Mouse (Mus musculus) heart, embryonic 15.5 days (tissue): ENCODE data around the gene Pi16. TPM values are rescaled to one million over a fixed set of nuclear protein-coding genes. Genes with fewer than 3 reads are reported as not detected.

Experiments
- ATAC-seq: fragments of 200-750 bp; cut with Nextera tagmentation; replicated peaks from 2 replicates; pipeline ENCODE4 v1.8.0; 2017; ENCODE audit warnings: low read depth, moderate TSS enrichment; ENCODE audit not compliant: insufficient number of reproducible peaks, insufficient read depth, low FRiP score
- H3K27ac ChIP-seq: fragments of 300-500 bp; sonication (generic); 2 replicates; pipeline ENCODE4 v1.5.1; 2015; ENCODE audit warnings: mild to moderate bottlenecking, inconsistent platforms
- H3K27me3 ChIP-seq: fragments of 300-500 bp; sonication (generic); 2 replicates; pipeline ENCODE4 v1.6.1; 2015; ENCODE audit warnings: inconsistent platforms
- H3K36me3 ChIP-seq: fragments of 300-500 bp; sonication (generic); 2 replicates; pipeline ENCODE4 v1.6.1; 2015; ENCODE audit warnings: mild to moderate bottlenecking, inconsistent platforms
- H3K4me1 ChIP-seq: fragments of 300-500 bp; sonication (generic); replicated peaks from 2 replicates; pipeline ENCODE4 v1.6.1; 2015; ENCODE audit warnings: inconsistent platforms
- H3K4me2 ChIP-seq: fragments of 300-500 bp; sonication (generic); 2 replicates; pipeline ENCODE4 v1.6.1; 2015; ENCODE audit warnings: inconsistent platforms, mild to moderate bottlenecking, moderate library complexity
- H3K4me3 ChIP-seq: fragments of 300-500 bp; sonication (generic); 2 replicates; pipeline ENCODE4 v1.5.1; 2015; ENCODE audit warnings: mild to moderate bottlenecking, inconsistent platforms
- H3K9ac ChIP-seq: fragments of 300-500 bp; sonication (generic); 2 replicates; pipeline ENCODE4 v1.6.1; 2015; ENCODE audit warnings: mild to moderate bottlenecking, inconsistent platforms
- H3K9me3 ChIP-seq: fragments of 300-500 bp; sonication (generic); replicated peaks from 2 replicates; pipeline ENCODE4 v1.6.1; 2016; ENCODE audit warnings: inconsistent platforms
- WGBS: fragments of 180-500 bp; shearing (Covaris S2); methylation state at CpG from one replicate; pipeline ENCODE4 v1.1.7; 2015; ENCODE audit warnings: mixed read lengths; 5-methylcytosine and 5-hydroxymethylcytosine counted together
- polyA plus RNA-seq: library from polyadenylated mRNA; unstranded; fragments of >200 nt; fragmentation: Nextera tagmentation; extraction: Ambion mirVana; gene quantifications from 2 replicates; pipeline ENCODE4 v1.2.1, GENCODE M21; 2015

The Pi16 gene
- polyA plus RNA-seq, 1 experiment from 2014 or later, result 4.3 TPM

GRCm38 (mm10) chr17:29319476-29319875, 2.0 kb downstream of the Pi16 start:
- Histone ChIP-seq H3K27me3 (peaks cover 18% of the 10 kb centered on the region), H3K27ac (no peak overlapping the region)
- WGBS, result 81% methylated on average over 7 of the region's 7 CpGs

GRCm38 (mm10) chr17:29319881-29320639, 2.6 kb downstream of the Pi16 start:
- ATAC-seq, result no peak
- peaks cover 18% of the 10 kb centered on the region for H3K27me3 ChIP-seq
- no peak overlapping the region for H3K27ac ChIP-seq
- no peak overlapping the region for H3K4me3 ChIP-seq
- 54% methylated on average over 8 of the region's 8 CpGs for WGBS
- no peaks in the 10 kb centered on the region for H3K9me3 ChIP-seq
- H3K36me3 ChIP-seq, result no peaks in the 10 kb centered on the region
- H3K4me2 ChIP-seq, result no peak overlapping the region
- H3K4me1 ChIP-seq, result peaks cover 21% of the 10 kb centered on the region
- H3K9ac ChIP-seq, result no peak overlapping the region

More at GRCm38 (mm10) chr17:29319476-29319875, 2.0 kb downstream of the Pi16 start:
- no peak overlapping the region for H3K9ac ChIP-seq
- ATAC-seq, result no peak
- H3K9me3 ChIP-seq, result no peaks in the 10 kb centered on the region
- no peak overlapping the region for H3K4me3 ChIP-seq
- peaks cover 21% of the 10 kb centered on the region for H3K4me1 ChIP-seq
- H3K36me3 ChIP-seq, result no peaks in the 10 kb centered on the region
- H3K4me2 ChIP-seq, result no peak overlapping the region

- ATAC-seq, result no peak
- H3K9me3 ChIP-seq, result no peaks in the 10 kb centered on the region
- H3K4me2 ChIP-seq, result peak overlapping the region; percentile 40
- 32% methylated on average over 41 of the region's 41 CpGs for WGBS
- H3K36me3 ChIP-seq, result no peaks in the 10 kb centered on the region
- no peak overlapping the region for H3K27ac ChIP-seq
- H3K27me3 ChIP-seq, result peaks cover 31% of the 10 kb centered on the region
- no peak overlapping the region for H3K9ac ChIP-seq
- H3K4me3 ChIP-seq, result no peak overlapping the region; the same call in 1 of the 2 replicates
- peaks cover 25% of the 10 kb centered on the region for H3K4me1 ChIP-seq
These were observed 4.5 kb downstream of the Pi16 start for GRCm38 (mm10) chr17:29321765-29322602.

DNA sequence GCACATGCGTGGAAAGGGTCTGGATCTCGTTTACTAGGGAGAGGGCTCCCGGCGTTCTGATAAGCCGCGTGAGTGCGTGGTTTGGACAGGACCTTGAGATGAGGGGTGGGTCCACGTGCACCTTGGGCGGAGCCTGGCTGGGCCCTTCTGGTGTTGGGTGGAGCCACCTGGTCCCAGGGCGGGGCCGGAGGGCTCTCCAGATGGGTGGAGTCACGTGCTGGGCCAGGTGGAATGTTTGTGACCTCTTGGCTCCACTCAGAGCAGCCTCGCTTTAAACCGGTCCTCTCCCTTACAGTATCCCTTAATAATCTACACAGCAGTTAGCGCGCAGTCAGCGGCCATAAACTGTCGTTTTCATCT, 5.1 kb downstream of the Pi16 start:
- Histone ChIP-seq H3K4me1 (peaks cover 25% of the 10 kb centered on the region), H3K4me3 (no peak overlapping the region; the same call in 1 of the 2 replicates), H3K9me3 (no peaks in the 10 kb centered on the region), H3K27me3 (peaks cover 37% of the 10 kb centered on the region), H3K9ac (no peak overlapping the region), H3K36me3 (no peaks in the 10 kb centered on the region), H3K27ac (no peak overlapping the region), H3K4me2 (peak overlapping the region; percentile 40)
- WGBS, result 24% methylated on average over 18 of the region's 18 CpGs
- ATAC-seq, result 0 out of 2 replicates have a peak, but pooled peaks have one; percentile 50

- Histone ChIP-seq H3K9ac (no peak overlapping the region), H3K27ac (no peak overlapping the region), H3K4me2 (no peak overlapping the region), H3K27me3 (peaks cover 37% of the 10 kb centered on the region), H3K4me3 (no peak overlapping the region), H3K36me3 (no peaks in the 10 kb centered on the region), H3K9me3 (no peaks in the 10 kb centered on the region), H3K4me1 (peaks cover 25% of the 10 kb centered on the region)
- ATAC-seq, result no peak
- WGBS, result 80% methylated on average over 3 of the region's 3 CpGs
These were observed 6.1 kb downstream of the Pi16 start for GRCm38 (mm10) chr17:29323625-29324024.

GRCm38 (mm10) chr17:29325831-29326230, 8.4 kb downstream of the Pi16 start:
- no peaks in the 10 kb centered on the region for H3K9me3 ChIP-seq
- WGBS, result 74% methylated on average over 13 of the region's 13 CpGs
- H3K4me3 ChIP-seq, result no peak overlapping the region
- H3K27me3 ChIP-seq, result peaks cover 37% of the 10 kb centered on the region
- no peak overlapping the region for H3K9ac ChIP-seq
- no peak overlapping the region for H3K27ac ChIP-seq
- H3K36me3 ChIP-seq, result no peaks in the 10 kb centered on the region
- peaks cover 25% of the 10 kb centered on the region for H3K4me1 ChIP-seq
- no peak overlapping the region for H3K4me2 ChIP-seq
- ATAC-seq, result no peak

DNA sequence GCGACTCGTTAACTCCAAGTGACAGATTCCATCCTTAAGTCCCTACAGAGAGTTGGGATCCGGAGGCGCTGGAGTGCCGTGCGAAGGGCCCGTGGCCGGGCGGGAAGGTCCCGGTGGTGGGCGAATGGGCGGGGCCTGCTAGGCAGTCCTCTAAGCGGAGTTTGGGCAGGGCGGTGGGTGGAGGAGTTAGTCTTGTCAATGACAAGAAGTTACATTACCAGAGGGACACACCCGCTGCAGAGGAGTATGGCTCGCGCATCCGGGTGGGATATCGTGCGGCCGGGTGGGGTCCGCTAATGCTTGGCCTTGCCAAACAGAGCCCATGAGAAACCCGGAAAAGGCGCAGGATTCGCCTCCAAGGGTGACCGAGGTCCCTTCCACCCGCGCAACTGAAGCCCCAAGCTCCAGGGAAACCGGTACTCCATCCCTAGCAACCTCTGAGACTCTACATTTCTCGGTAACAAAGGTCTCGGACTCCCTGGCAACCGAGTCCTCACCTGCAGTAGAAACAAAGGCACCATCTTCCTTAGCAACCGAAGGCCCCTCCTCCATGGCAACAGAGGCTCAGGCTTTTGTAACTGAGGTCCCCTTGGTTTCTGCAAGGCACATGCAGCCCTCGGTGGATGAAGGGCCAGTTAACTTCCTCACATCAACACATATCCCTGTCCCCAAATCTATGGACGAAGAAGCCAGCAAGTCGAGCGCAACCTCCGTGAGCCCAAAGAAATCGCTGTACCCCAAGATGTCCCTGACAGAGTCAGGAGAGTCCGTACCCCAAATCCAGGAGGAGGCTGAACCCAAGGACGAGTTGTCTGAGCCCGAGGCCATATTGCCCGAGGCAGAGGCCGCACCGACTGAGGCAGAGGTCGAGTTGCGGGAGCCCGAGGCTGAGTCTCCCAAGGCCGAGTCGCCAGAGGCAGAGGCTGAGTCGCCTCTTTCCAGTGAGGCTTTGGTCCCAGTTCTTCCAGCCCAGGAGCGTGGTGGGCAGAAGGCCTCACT, 9.3 kb downstream of the Pi16 start:
- 0 out of 2 replicates have a peak overlapping the region, but pooled peaks have one; percentile 12 for H3K9ac ChIP-seq
- H3K36me3 ChIP-seq, result peaks cover 5% of the 10 kb centered on the region
- H3K4me3 ChIP-seq, result peak overlapping the region; percentile 31
- no peak overlapping the region for H3K27ac ChIP-seq
- peaks cover 33% of the 10 kb centered on the region for H3K27me3 ChIP-seq
- peak overlapping the region; percentile 58 for H3K4me2 ChIP-seq
- H3K9me3 ChIP-seq, result no peaks in the 10 kb centered on the region
- peaks cover 33% of the 10 kb centered on the region for H3K4me1 ChIP-seq
- ATAC-seq, result no peak
- WGBS, result 27% methylated on average over 52 of the region's 52 CpGs

DNA sequence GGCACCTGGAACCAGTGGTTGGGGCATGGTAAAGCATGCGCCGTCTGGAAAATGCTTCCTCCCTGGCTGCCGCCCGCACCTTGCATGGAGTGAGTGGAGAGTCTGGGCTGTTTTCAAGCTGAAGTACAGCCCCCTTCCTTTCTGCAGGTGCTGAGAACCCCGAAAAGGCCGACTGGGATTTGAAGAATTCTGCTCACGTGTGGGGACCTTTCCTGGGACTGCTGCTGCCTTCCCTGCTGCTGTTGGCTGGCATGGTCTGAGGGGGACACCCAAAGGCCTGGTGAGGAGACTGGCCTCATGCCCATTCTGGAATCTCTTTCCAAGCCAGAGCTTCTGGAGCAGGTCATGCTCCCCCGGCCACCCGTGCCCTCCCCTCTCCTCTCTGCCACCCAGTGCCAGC, 10.2 kb downstream of the Pi16 start:
- Histone ChIP-seq H3K4me2 (no peak overlapping the region), H3K36me3 (peaks cover 13% of the 10 kb centered on the region), H3K27me3 (peaks cover 24% of the 10 kb centered on the region), H3K9ac (no peak overlapping the region), H3K4me1 (peaks cover 31% of the 10 kb centered on the region), H3K4me3 (no peak overlapping the region), H3K27ac (no peak overlapping the region), H3K9me3 (no peaks in the 10 kb centered on the region)
- ATAC-seq, result no peak
- 82% methylated on average over 9 of the region's 9 CpGs for WGBS

DNA sequence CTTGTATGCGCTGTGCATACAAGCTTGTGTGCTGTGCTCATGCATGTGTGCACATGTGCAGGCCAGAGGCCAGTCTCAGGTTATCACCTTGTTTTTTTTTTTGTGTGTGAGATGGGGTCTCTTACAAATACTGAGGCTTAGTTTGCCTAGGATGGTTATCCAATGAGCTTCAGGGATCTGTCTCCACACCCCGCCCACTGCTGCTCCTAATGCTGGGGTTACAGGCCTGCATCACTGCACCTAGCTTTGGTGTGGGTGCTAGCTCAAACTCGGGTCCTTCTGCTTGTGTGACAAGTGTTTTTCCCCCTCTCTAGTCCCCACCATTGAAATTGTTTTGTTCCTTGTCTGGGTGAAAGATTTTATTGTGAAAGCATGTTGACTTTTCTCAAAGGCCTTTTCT, 12.7 kb downstream of the Pi16 start:
- H3K27me3 ChIP-seq, result peaks cover 19% of the 10 kb centered on the region
- no peaks in the 10 kb centered on the region for H3K9me3 ChIP-seq
- no peak for ATAC-seq
- peaks cover 34% of the 10 kb centered on the region for H3K36me3 ChIP-seq
- no peak overlapping the region; the same call in 1 of the 2 replicates for H3K27ac ChIP-seq
- 83% methylated on average over 3 of the region's 3 CpGs for WGBS
- H3K9ac ChIP-seq, result no peak overlapping the region
- no peak overlapping the region for H3K4me2 ChIP-seq
- no peak overlapping the region for H3K4me3 ChIP-seq
- H3K4me1 ChIP-seq, result peaks cover 31% of the 10 kb centered on the region

DNA sequence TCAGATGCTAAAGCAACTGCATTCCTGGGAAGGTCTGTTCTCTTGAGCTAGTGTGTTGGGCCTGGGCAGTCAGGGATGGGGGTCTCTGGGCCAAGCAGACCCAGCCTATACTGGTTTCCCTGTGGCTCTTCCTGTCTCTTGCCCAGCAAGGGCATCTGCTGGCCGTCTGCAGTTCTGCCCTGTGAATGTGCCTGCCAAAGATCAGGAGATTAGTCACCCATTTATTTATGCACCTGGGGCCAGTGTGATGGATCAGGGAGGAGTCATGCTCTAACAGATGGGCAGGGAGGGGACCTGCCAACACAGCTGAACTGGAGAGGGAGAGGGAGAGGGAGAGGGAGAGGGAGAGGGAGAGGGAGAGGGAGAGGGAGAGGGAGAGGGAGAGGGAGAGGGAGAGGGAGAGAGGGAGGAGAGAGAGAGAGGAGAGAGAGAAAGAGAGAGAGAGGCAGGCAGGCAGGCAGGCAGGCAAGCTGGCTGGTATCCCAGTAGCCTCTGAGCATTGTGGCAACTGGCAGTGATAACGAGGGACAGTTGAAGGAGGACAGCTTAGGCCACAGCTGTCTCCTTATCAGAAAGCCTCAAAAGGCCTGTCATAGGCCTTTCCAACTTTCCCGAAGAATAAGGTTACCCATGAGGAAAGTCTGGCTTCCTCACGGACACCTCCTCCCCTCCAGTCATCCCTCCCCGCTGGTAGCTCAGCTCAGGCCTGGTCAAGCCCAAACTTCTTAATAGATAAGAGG, 13.4 kb downstream of the Pi16 start:
- ATAC-seq, result 0 out of 2 replicates have a peak, but pooled peaks have one; percentile 8

More for the DNA sequence above, 13.4 kb downstream of the Pi16 start:
- H3K9ac ChIP-seq, result no peak overlapping the region
- peaks cover 40% of the 10 kb centered on the region for H3K36me3 ChIP-seq
- no peak overlapping the region for H3K4me3 ChIP-seq
- no peak overlapping the region for H3K4me2 ChIP-seq
- WGBS, result 10% methylated on average over 5 of the region's 5 CpGs
- peak overlapping the region; percentile 70 for H3K27ac ChIP-seq
- H3K9me3 ChIP-seq, result no peaks in the 10 kb centered on the region
- H3K4me1 ChIP-seq, result peaks cover 31% of the 10 kb centered on the region
- peaks cover 15% of the 10 kb centered on the region for H3K27me3 ChIP-seq
